Mouse (Mus musculus): ENCODE measurements around the gene Map2k7.
"Not testable (repeated sequence)": the region's sequence is repeated elsewhere in the genome, so short reads cannot be mapped to it uniquely, and the experiment has no call there.

Gene Map2k7

DNA sequence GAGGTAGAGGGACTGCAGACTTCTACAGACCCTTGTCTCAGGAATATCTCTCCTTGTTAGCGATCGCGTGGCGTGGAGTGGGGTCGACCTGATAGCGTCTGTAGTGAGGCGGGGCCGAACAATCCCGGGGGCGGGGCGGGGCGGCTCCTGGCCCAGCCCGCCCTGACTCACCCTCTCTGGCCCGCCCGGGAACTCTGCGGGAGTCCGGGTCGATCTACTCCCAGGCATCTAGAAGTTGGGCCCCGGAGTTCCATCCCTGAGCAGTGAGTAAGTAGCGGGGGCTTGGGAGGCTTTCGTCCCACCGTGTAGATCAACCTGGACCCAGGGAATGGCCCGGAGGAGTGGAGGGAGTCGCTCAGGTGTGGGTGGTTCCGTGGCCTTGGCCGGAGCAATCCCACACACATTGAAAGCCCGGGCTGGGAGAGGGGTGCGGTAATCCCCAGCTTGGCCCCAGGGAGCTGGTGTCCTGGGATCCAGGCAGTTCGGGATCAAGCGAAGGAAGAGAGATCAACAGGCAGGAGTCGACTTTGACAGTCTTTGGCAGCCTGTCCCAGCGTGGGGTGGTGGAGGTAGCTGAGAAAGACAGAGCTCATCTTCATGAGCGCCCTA is 11.7 kb upstream of the Map2k7 start, which contains the start of gene Lrrc8e:
TSS of gene Lrrc8e (plus strand) at position 89 of the 609 bp plus-strand sequence.
- DNase-seq, result no peak

DNA sequence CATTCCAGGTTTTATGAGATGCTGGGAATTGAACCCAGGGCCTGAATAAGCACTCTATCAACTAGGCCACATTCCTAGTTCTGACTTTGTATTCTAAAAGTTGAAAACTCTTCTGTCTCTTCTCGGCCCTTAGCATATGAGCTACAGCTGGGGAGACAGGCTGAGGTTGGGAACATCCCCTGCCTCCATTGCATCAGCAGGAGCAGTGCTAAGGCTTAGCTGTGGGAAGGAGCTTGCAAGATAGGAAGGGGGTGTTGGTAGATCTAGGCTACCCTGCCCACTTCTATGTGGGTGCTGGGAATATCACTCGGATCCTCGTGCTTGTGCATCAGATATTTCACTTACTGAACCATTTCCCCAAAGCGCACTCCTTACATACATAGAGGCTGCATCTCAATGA is 10.6 kb upstream of the Map2k7 start:
- DNase-seq, result no peak

DNA sequence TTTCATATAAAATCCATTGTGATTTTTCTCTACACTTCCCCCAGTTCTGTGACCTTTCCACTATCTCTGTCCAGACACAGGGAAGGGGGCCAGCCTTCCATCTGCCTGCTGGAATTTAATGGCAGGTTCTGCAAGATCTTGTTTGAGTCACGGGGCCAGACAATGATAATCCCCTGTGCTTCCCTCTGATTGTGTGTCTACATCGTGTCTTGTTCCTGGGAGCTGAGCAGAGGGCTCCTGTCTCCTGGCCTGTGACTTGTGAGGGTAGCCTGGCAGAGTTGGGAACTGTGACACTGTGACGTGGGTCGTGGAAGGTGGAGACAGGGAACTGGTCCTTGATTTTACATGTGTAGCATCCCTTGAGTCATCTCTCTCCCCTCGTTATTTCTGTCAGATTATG is 8.8 kb upstream of the Map2k7 start:
- no peak for DNase-seq

DNA sequence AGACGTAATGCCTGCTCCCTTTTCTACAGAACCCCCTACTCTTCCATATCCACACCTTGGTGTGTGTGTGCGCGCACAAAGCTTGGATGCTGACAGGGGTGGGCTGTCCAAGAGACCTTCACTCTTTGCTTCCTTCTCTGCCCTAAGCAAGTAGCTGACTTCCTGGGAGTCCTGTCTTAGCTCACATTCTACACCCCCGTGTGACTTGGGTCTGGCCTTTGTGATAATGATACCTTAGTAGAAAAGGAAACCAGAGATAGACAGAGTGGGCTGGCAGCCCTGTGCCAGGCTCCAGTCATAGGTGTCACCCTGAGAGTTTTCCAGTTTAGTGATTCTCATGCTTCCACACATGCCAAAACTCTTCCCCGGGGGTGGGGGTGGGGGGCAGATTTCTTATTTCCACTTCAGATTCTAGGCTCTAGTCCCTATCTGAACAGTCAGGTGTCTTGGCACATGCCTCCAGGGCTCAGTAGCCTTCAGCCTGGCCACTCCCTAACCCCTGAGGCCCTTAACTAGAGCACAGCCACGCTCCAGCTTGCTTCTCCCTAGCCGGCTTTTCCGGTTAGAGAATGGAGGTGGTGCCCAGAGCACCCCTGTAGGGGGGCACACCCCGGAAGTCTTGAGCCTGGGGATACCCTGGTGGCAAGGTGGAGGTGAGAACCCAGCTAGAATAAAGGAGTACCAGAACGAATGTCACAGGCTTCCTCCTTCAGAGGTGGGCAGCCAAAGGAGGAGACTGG is 7.8 kb upstream of the Map2k7 start:
- no peak for DNase-seq

DNA sequence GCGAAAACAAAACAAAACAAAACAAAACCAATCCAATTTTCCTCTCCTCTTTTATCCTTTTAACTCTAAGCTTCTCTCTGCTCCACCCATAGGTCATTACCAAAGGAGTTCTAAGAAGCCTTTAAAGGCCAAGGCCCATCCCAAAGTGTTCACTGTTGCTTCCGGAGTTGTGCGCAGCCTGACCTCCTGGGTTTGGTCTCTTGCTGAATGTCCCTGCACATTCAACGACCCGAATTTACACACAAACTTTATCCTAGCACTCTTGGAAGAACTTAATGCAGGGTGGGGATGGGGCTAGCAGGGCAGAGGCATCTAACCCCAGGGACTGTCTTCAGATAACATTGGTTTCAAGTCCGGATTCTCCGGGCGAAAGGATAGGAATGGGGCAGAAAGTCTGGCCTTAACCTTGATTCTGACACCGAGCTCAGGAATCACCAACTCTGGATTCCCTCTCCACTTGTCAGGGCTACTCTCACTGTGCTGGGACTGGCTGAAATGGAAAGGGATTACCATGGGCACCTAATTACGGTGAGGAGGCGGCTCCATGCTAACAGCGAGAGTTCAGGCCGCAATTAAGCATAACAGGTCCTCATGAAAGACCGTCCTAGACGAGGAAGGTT is 616 bp upstream of the Map2k7 start:
- DNase-seq, result peak in 1 of 2 experiments; percentile 46

DNA sequence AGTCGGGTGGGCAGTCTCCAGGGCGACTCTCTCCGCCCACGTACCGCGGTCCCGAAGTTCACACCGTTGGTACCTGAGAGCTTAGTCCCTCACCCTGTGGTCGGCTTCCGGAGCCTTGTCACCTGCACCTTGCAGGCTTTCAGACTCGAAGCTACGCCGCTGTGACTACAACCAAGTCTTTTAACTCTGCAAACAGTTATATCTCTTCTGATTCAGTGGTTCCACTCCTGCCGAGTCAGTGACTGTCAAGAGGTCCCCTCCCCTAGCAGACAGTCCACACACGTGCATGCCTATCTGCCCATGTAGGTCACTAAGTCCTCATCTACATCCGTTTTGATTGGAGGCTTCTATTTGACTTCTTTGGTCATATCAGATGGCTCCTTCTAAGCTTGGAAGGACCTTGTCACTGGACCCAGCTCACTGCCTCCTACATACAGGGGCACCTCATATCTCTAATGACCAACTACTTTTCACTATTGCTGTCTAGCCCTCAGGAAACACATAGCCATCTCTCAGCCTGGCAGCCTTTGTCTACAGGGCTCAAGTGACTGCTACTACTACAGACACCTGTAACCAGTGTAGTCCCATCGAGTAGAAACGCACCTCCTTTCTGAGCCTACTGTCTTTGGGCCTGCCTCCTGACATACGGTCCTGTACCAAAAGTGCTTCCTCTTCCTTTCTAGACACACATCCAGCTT is 802 bp downstream of the Map2k7 start:
- no peak for DNase-seq

DNA sequence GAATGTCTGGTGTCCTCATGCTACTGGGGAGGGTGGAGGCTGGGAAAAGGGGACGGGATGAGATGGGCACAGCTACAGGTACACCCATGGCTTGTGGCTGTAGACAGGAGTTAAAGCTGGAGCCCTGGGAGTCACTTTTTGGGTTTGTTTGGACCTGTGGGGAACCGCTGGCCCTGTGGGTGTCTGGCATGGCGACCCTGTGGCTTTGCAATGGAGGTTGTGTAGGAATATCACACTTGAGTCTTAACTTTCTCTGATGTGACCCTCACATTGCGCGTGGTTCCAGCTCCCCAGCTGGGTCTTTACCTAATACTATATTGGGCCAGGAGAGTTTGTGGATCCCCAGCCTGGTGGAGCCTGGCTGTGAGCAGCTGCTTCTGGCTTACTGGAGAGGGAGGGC is 6.5 kb downstream of the Map2k7 start:
- DNase-seq, result no peak

DNA sequence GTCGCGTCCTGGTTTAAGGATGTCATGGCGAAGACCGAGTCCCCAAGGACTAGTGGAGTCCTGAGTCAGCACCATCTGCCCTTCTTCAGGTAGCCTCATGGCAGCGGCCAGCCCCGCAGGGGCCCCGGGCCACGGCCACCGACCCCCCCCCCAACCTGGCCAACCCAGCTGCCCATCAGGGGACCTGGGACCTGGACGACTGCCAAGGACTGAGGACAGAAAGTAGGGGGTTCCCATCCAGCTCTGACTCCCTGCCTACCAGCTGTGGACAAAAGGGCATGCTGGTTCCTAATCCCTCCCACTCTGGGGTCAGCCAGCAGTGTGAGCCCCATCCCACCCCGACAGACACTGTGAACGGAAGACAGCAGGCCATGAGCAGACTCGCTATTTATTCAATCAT is 7.2 kb downstream of the Map2k7 start:
- DNase-seq, result no peak

DNA sequence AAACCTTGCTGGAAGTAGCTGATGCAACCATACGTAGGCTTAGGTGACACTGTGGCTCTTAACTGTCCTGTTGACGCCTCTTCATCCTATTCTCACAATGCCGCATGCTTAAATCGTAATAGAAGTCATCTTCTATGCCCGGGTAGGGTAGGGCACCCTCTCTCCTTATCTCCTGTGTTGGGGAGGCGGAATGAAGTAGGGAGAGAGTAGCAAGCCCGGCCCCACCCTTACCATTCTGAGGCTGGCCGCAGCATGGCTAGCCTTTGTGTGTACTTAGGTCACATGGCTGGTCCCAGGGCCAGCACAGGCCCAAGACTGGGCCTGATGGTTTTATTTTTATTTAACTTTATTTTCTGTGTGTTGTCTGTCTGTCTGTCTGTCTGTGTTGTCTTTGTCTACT is 8.7 kb downstream of the Map2k7 start:
- DNase-seq, result no peak

DNA sequence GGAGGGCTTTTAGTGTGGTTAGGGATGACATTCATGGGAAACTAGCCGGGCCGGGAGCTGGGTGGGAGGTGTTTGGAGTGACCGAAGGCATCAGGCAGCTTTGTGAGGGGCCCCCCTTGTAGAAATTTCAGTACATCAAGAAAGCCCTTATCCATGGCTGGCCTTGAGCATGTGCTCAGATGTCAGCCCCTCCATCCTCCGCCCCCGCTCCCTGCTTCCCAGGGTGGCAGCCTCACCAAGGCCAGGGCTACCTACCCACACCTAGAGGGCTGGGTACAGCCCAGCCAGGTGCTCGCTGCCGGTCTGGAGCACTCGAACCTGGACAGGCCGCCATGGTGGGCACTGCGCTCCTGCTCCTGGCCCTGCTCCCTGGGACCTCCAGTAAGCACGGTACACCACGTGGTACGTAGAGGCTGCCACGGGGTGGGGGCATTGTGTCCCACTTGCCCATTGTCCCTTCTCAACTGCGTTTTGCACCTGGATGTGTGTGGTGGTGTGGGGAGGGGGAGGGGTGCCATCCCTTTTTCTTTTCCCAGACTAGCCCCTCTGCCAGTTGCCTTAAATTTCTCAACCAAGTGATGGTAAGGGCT is 9.5 kb downstream of the Map2k7 start, which contains the start of gene Tgfbr3l:
TSS of gene Tgfbr3l (plus strand) at position 264 of the 590 bp plus-strand sequence.
- no peak for DNase-seq

DNA sequence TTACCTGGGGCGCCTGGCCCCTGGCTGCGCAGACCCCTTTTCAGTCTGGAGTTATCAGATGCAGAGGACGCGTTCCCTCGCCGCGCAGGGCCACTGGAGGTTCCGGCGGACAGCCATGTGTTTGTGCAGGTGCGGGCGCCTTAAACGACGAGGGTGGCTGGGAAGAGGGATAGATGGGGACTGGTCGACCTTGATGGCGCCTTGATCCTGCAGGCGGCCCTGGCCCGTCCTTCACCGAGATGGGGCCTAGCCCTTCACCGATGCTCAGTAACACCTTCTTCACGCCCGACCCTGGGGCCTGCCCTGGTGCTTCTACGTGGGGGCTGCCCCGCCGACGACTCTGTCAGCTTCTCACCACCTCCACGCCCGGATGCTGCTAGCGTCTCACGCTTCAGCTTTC is 10.7 kb downstream of the Map2k7 start:
- no peak for DNase-seq

DNA sequence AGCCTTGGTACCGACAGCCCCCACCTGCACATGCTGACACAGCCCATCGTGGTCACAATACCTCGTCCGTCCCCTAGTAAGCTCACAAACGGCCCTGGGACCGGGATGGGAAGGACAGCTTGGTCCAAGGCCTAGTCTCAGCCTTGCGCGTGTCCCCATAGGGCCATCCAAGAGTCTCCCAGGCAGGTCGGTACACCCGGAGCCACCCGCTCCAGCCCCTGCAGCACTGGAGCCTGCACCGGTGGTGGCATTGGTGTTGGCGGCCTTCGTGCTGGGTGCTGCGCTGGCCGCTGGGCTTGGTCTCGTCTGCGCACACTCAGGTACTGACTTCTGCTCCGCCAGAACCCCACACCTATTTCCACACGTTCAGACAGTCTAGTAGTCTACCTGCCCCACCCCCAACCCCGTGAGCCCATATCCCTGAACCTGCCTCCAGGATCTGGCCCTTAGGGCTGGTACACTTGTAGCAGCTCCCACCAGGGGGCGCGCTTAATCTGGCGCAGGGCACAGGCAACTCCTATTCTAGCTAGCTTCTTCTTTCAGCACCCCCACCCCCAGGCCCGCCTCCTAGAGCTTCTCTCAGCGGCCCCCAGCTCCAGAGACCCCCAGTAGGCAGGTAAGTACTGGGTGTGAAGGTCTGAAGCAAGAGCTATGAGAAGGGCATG is 11.9 kb downstream of the Map2k7 start:
- peak; percentile 72 to 84 for DNase-seq

DNA sequence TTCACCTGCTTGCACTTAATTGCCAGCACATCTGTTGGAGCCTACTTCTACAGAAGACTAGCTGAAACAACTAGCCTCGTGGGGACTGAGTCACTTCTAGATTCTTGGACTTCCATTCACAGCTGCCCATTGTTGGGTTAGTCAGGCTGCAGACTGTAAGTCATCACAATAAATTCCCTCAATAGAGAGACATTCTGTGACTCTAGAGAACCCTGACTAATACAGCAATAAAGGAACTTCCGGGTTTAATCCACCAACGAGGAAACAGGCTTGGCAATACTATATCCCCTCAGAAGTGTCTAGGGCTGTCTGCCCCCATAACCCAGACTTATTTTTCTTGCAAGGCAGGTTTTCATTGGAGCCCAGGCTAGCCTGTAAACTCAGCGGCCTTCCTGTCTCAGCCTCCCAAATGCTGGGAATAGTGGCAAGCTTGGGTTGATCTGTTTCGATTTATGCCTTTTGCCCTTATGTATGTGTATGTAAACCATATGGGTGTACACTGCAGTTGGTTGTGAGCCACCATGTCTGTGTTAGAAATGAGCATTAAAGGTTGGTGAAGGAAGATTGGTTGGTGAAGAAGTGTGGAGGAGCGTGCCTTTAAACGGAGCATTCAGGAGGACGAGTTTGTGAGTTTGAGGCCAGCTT is 13.7 kb downstream of the Map2k7 start:
- DNase-seq, result no peak

DNA sequence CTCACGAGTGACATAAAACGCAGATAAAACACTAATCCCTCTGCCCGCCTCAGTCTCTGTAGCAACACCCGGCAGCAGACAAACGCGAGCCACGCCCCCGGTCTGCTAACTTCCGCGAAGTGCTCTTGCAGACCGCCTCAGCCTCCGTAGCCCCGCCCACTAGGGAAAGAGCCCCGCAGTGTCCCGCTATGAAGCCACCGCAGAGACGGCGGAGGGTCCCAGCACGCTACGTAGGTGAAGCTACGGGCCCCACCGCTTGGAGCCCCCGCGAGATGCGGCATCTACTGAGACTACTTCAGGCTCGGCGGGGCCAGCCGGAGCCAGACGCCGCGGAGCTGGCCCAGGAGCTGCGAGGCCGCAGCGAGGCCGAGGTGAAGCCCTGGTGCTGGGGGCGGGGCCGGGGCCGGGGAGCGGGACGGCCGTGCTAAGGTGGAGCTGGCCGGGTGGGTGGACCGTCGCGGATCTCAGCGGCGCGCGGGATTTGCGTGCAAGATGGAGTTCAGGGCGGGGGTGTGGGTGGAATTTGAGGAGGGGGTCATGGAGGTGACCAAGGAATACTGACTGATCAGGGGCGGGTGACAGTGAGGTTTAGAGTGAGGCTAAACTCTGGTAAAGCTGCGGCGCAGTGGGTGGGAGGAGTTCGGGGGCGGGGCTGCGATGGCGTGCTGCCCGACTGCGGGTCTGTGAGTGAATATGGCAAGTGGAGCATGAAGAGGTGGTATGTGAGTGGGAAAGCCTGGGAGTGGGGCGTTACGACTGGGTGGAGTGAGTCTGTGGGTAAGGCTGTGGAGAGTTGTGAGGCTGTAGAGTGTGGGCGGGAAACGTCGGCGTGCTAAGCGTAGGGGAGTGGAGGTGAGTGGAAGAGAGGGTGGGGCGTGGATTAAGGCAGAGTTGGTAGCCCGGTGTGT is 14.6 kb downstream of the Map2k7 start, which contains the start of gene Snapc2:
TSS of gene Snapc2 (plus strand) at position 147 of the 908 bp plus-strand sequence.
- peak; percentile 94 to 96 for DNase-seq

DNA sequence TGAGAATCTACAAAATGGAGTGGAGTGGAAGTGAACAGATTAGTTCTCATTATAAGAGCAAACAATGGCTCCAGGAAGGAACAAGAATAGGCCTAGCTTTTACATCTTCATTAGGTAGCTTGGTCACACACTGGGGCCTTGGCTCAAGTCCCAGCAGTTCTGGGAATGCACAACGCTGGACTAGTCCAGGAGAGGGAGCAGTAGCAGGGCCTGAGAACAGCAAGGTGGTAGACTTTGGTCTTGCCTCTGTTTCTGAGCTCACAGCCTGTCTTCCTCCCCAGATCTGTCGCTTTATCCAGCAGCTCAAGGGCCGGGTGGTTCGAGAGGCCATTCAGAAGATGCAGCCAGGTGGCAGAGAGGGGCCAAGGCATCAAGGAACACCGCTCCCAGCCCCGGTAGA is 15.5 kb downstream of the Map2k7 start:
- peak; percentile 82 to 86 for DNase-seq

DNA sequence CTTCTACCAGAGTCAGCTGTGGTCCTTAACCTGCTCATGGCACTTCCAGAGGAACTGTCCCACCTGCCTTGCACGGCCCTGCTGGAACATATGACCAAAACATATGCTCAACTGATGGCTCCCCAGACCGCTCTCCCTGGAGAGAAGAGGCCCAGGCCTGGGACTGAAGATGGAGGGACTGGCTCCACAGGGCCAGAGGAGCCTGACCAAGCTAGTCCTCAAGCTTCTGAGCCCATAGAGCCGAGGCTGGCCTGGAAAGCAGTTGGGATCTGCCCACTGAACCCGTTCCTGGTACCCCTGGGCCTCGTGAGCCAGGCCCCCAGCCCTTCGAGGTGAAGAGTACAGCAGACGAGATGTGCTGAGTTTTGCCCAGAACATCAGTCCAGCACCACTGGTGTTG is 16.9 kb downstream of the Map2k7 start:
- not testable (repeated sequence) for DNase-seq

DNA sequence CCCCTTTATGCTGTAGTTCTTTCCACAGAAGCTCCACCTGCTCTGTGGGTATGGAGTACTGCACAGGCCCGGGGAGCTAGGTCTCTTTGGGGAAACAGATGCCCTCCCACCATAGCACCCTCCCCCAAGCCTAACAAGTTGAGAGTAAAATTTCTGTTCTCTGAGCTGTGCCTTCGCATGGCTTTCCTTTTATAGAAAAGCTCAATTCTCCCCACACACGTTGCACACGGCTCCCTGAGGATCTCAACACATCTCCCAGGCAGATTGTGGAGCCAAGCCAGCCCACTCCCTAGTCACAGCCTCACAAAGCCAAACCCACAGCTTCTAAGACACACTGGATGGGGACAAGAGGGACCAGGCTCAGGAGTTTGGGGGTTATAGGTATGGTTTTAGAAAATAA is 18.4 kb downstream of the Map2k7 start:
- DNase-seq, result no peak

DNA sequence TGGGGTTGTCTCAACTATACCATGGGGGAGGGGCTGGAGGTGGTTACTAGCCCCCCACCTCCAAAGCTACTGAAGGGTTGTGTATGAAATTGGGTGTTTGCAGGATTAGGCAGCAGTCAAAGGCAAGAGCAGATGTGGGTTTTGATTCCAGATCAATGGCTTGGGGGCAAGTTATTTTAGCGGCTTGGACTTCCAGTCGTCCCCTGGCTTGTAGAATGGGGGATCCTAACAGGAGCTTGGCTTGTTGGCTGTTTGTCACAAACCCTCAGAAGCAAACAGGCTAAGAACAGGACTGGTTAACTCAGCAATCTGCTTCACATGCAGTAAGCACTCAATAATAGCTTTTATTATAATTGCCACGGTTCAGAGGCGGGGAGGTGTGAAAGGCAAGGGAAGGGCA is 18.8 kb downstream of the Map2k7 start:
- DNase-seq, result no peak

DNA sequence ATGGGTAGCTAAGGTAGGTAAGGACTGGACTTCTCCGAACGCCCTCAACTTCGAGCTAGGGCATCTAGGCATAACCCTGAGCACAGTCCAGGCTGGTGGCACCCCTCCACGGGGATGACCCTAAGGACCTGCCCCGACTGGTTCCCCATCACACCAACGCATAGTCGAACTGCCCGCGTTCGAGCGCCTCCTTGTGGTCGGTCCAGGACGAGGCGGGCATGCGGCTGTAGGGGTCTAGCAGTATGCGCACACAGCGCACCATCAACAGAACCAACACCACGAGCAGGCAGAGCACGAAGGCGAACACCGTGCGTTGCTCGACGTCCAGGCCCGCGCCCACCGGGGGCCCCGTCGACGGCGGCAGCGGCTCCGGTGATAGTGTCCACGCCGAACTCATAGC is 19.7 kb downstream of the Map2k7 start:
- peak in 1 of 2 experiments; percentile 63 for DNase-seq

DNA sequence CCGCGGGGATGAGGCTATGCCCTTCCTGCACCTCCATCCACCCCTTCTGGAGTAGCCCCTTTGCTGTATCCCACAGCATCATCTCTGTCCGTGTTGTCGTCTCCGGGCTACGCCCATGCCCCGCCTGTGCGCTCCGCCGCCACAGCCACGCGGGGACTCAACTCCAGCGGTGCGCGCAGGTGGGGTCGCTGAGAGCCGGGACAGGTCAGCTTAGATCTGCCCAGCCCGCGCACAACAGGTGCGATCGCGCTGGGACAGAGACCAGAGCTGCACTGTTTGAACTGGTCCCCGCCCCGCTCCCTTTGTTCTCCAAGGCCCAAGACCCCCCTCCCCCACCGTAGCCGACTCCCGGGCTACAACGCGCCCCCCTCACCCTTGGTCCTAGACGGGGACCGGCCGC is 20.1 kb downstream of the Map2k7 start:
- no peak for DNase-seq

Measured in kidney, adult 8-10 months (tissue).